Mouse (Mus musculus) kidney, embryonic 15.5 days (tissue): Measurements from ENCODE around the gene Armcx1. TPM values are rescaled to one million over a fixed set of nuclear protein-coding genes. Genes with fewer than 3 reads are reported as not detected.
"Not testable (repeated sequence)": the region's sequence is repeated elsewhere in the genome, so short reads cannot be mapped to it uniquely, and the experiment has no call there.

Source experiments
- ATAC-seq: fragments of 200-750 bp; cut with Nextera tagmentation; replicated peaks from 2 replicates; pipeline ENCODE4 v1.8.0; 2017; ENCODE audit warnings: moderate TSS enrichment; ENCODE audit not compliant: low FRiP score
- H3K27ac ChIP-seq: fragments of 300-500 bp; sonication (generic); 2 replicates; pipeline ENCODE4 v1.5.1; 2015; ENCODE audit warnings: mild to moderate bottlenecking, inconsistent platforms
- H3K27me3 ChIP-seq: fragments of 300-500 bp; sonication (generic); 2 replicates; pipeline ENCODE4 v1.6.1; 2015; ENCODE audit warnings: inconsistent platforms
- H3K36me3 ChIP-seq: fragments of 300-500 bp; sonication (generic); 2 replicates; pipeline ENCODE4 v1.6.1; 2015; ENCODE audit warnings: inconsistent platforms
- H3K4me1 ChIP-seq: fragments of 300-500 bp; sonication (generic); 2 replicates; pipeline ENCODE4 v1.6.1; 2015; ENCODE audit warnings: inconsistent platforms
- H3K4me2 ChIP-seq: fragments of 300-500 bp; sonication (generic); 2 replicates; pipeline ENCODE4 v1.6.1; 2015; ENCODE audit warnings: moderate library complexity, mild to moderate bottlenecking, inconsistent platforms
- H3K4me3 ChIP-seq: fragments of 300-500 bp; sonication (generic); replicated peaks from 2 replicates; pipeline ENCODE4 v1.5.1; 2015; ENCODE audit warnings: mild to moderate bottlenecking, inconsistent platforms
- H3K9ac ChIP-seq: fragments of 300-500 bp; sonication (generic); 2 replicates; pipeline ENCODE4 v1.6.1; 2015; ENCODE audit warnings: mild to moderate bottlenecking, inconsistent platforms
- H3K9me3 ChIP-seq: fragments of 300-500 bp; sonication (generic); replicated peaks from 2 replicates; pipeline ENCODE4 v1.6.1; 2016; ENCODE audit warnings: inconsistent platforms
- WGBS: fragments of 180-500 bp; shearing (Covaris S2); methylation state at CpG from one replicate; pipeline ENCODE4 v1.1.7; 2015; ENCODE audit warnings: mixed read lengths; 5-methylcytosine and 5-hydroxymethylcytosine counted together
- polyA plus RNA-seq: library from polyadenylated mRNA; unstranded; fragments of >200 nt; fragmentation: Nextera tagmentation; extraction: Ambion mirVana; gene quantifications from 2 replicates; pipeline ENCODE4 v1.2.1, GENCODE M21; 2015

The Armcx1 gene
- 50.5 and 55.0 TPM in 2 replicates for polyA plus RNA-seq

GRCm38 (mm10) chrX:134717752-134718308, at the start of gene Armcx1:
Gene Armcx1 (plus strand): TSS chrX:134717963.
- no peaks in the 10 kb centered on the region for H3K9me3 ChIP-seq
- no peaks in the 10 kb centered on the region for H3K4me1 ChIP-seq
- peak; percentile 94 for ATAC-seq
- peak within 1 kb of the TSS; percentile 59 for H3K4me2 ChIP-seq
- H3K27me3 ChIP-seq, result peaks cover 32% of the 10 kb centered on the region
- H3K27ac ChIP-seq, result peak within 1 kb of the TSS; percentile 92
- peak within 1 kb of the TSS; percentile 59 for H3K9ac ChIP-seq
- 15% methylated on average over 16 of the region's 16 CpGs for WGBS
- peaks cover 13% of the 10 kb centered on the region; the same call in 1 of the 2 replicates for H3K36me3 ChIP-seq
- peak within 1 kb of the TSS; percentile 54 for H3K4me3 ChIP-seq

GRCm38 (mm10) chrX:134675022-134675421, 42.7 kb upstream of the Armcx1 start:
- no peak overlapping the region for H3K9ac ChIP-seq
- no peaks in the 10 kb centered on the region for H3K36me3 ChIP-seq
- ATAC-seq, result no peak
- no peaks in the 10 kb centered on the region for H3K4me1 ChIP-seq
- H3K4me3 ChIP-seq, result no peak overlapping the region
- peaks cover 3% of the 10 kb centered on the region; the same call in 1 of the 2 replicates for H3K27me3 ChIP-seq
- no peak overlapping the region for H3K4me2 ChIP-seq
- 47% methylated on average over 5 of the region's 5 CpGs for WGBS
- no peak overlapping the region for H3K27ac ChIP-seq
- no peaks in the 10 kb centered on the region for H3K9me3 ChIP-seq

GRCm38 (mm10) chrX:134675959-134676358, 41.8 kb upstream of the Armcx1 start:
- Histone ChIP-seq H3K27ac (no peak overlapping the region), H3K4me3 (no peak overlapping the region), H3K4me2 (no peak overlapping the region), H3K9me3 (no peaks in the 10 kb centered on the region), H3K36me3 (no peaks in the 10 kb centered on the region), H3K4me1 (no peaks in the 10 kb centered on the region), H3K27me3 (peaks cover 3% of the 10 kb centered on the region; the same call in 1 of the 2 replicates), H3K9ac (no peak overlapping the region)
- no peak for ATAC-seq
- 91% methylated on average over 1 of the region's 1 CpGs for WGBS

GRCm38 (mm10) chrX:134684936-134685335, 32.8 kb upstream of the Armcx1 start:
- Histone ChIP-seq H3K9ac (no peak overlapping the region), H3K27ac (0 out of 2 replicates have a peak overlapping the region, but pooled peaks have one; percentile 48), H3K9me3 (no peaks in the 10 kb centered on the region), H3K27me3 (peaks cover 16% of the 10 kb centered on the region), H3K36me3 (peaks cover 18% of the 10 kb centered on the region; the same call in 1 of the 2 replicates), H3K4me1 (peaks cover 10% of the 10 kb centered on the region), H3K4me2 (peak overlapping the region; percentile 46), H3K4me3 (peak overlapping the region; percentile 24)
- ATAC-seq, result no peak
- WGBS, result 36% methylated on average over 5 of the region's 5 CpGs

- 15% methylated on average over 32 of the region's 33 CpGs for WGBS
- peaks cover 19% of the 10 kb centered on the region for H3K27me3 ChIP-seq
- H3K4me2 ChIP-seq, result peak within 1 kb of the TSS; percentile 54
- peak; percentile 95 for ATAC-seq
- H3K9ac ChIP-seq, result peak within 1 kb of the TSS; percentile 55
- H3K9me3 ChIP-seq, result no peaks in the 10 kb centered on the region
- peaks cover 10% of the 10 kb centered on the region for H3K4me1 ChIP-seq
- peak within 1 kb of the TSS; percentile 91 for H3K27ac ChIP-seq
- H3K36me3 ChIP-seq, result peaks cover 30% of the 10 kb centered on the region
- peak within 1 kb of the TSS; percentile 59 for H3K4me3 ChIP-seq
Measured at GRCm38 (mm10) chrX:134686267-134686666, 31.5 kb upstream of the Armcx1 start, which contains the start of gene Armcx4. Gene Armcx4 (plus strand): TSS chrX:134686519.

GRCm38 (mm10) chrX:134686739-134687171, 31.0 kb upstream of the Armcx1 start:
- H3K4me1 ChIP-seq, result peaks cover 10% of the 10 kb centered on the region
- WGBS, result 29% methylated on average over 16 of the region's 16 CpGs
- peak overlapping the region; percentile 91 for H3K27ac ChIP-seq
- H3K9ac ChIP-seq, result peak overlapping the region; percentile 55
- ATAC-seq, result peak; percentile 71
- peak overlapping the region; percentile 59 for H3K4me3 ChIP-seq
- no peaks in the 10 kb centered on the region for H3K9me3 ChIP-seq
- peaks cover 35% of the 10 kb centered on the region for H3K36me3 ChIP-seq
- peaks cover 21% of the 10 kb centered on the region for H3K27me3 ChIP-seq
- peak overlapping the region; percentile 54 for H3K4me2 ChIP-seq

- no peak for ATAC-seq
- Histone ChIP-seq H3K4me1 (peaks cover 10% of the 10 kb centered on the region), H3K9me3 (no peaks in the 10 kb centered on the region), H3K4me2 (no peak overlapping the region), H3K27ac (no peak overlapping the region), H3K27me3 (peaks cover 25% of the 10 kb centered on the region), H3K36me3 (peaks cover 50% of the 10 kb centered on the region), H3K4me3 (no peak overlapping the region), H3K9ac (no peak overlapping the region)
- WGBS, result 86% methylated on average over 2 of the region's 2 CpGs
Measured at GRCm38 (mm10) chrX:134689676-134690075, 28.1 kb upstream of the Armcx1 start.

- Histone ChIP-seq H3K4me3 (no peak overlapping the region), H3K27me3 (peaks cover 29% of the 10 kb centered on the region), H3K27ac (no peak overlapping the region), H3K4me2 (no peak overlapping the region), H3K4me1 (peaks cover 5% of the 10 kb centered on the region; the same call in 1 of the 2 replicates), H3K9ac (no peak overlapping the region), H3K36me3 (peaks cover 58% of the 10 kb centered on the region), H3K9me3 (no peaks in the 10 kb centered on the region)
- WGBS, result 90% methylated on average over 10 of the region's 10 CpGs
- no peak for ATAC-seq
Measured at GRCm38 (mm10) chrX:134690871-134691539, 26.8 kb upstream of the Armcx1 start.

- Histone ChIP-seq H3K9ac (no peak overlapping the region), H3K4me2 (no peak overlapping the region), H3K36me3 (peaks cover 58% of the 10 kb centered on the region), H3K27ac (no peak overlapping the region), H3K4me1 (peaks cover 5% of the 10 kb centered on the region; the same call in 1 of the 2 replicates), H3K27me3 (peaks cover 27% of the 10 kb centered on the region; the same call in 1 of the 2 replicates), H3K9me3 (no peaks in the 10 kb centered on the region), H3K4me3 (no peak overlapping the region)
- 68% methylated on average over 2 of the region's 2 CpGs for WGBS
- ATAC-seq, result no peak
Measured at GRCm38 (mm10) chrX:134691540-134691935, 26.2 kb upstream of the Armcx1 start.

- 49% methylated on average over 3 of the region's 3 CpGs for WGBS
- Histone ChIP-seq H3K36me3 (peaks cover 13% of the 10 kb centered on the region; the same call in 1 of the 2 replicates), H3K4me3 (no peak overlapping the region), H3K9me3 (no peaks in the 10 kb centered on the region), H3K9ac (no peak overlapping the region), H3K4me2 (no peak overlapping the region), H3K27ac (no peak overlapping the region), H3K27me3 (peaks cover 30% of the 10 kb centered on the region), H3K4me1 (no peaks in the 10 kb centered on the region)
- ATAC-seq, result no peak
Measured at GRCm38 (mm10) chrX:134716863-134717262, 900 bp upstream of the Armcx1 start.

GRCm38 (mm10) chrX:134718524-134718923, 761 bp downstream of the Armcx1 start:
- H3K9me3 ChIP-seq, result no peaks in the 10 kb centered on the region
- peak overlapping the region; percentile 54 for H3K4me3 ChIP-seq
- peak; percentile 87 for ATAC-seq
- peaks cover 13% of the 10 kb centered on the region; the same call in 1 of the 2 replicates for H3K36me3 ChIP-seq
- H3K4me2 ChIP-seq, result peak overlapping the region; percentile 59
- H3K4me1 ChIP-seq, result 0 out of 2 replicates have a peak, but pooled peaks cover 2% of the 10 kb centered on the region
- peak overlapping the region; percentile 59 for H3K9ac ChIP-seq
- 31% methylated on average over 14 of the region's 14 CpGs for WGBS
- H3K27ac ChIP-seq, result peak overlapping the region; percentile 92
- peaks cover 32% of the 10 kb centered on the region for H3K27me3 ChIP-seq

GRCm38 (mm10) chrX:134723762-134724161, 6.0 kb downstream of the Armcx1 start:
- H3K27me3 ChIP-seq, result peaks cover 29% of the 10 kb centered on the region
- not testable (repeated sequence) for H3K9ac ChIP-seq, H3K4me1 ChIP-seq, H3K4me2 ChIP-seq, H3K9me3 ChIP-seq, H3K4me3 ChIP-seq
- WGBS, result 27% methylated on average over 2 of the region's 2 CpGs
- peaks cover 13% of the 10 kb centered on the region; the same call in 1 of the 2 replicates for H3K36me3 ChIP-seq
- H3K27ac ChIP-seq, result 0 out of 2 replicates have a peak overlapping the region, but pooled peaks have one; percentile 22
- peak; percentile 89 for ATAC-seq
